In genomic region chr10:115170496-115171350, GRCm38 (mm10) we compare ENCODE assay signal across 2 mouse cellular contexts.
TF ChIP-seq lines count a peak whose summit lies in the region.

No protein-coding gene starts in this region.

TF ChIP-seq in CH12.LX, 34 proteins besides CTCF, POLR2A, EP300 and RAD21 (continued from another document):
- TF ChIP-seq ELF1 (IDR thresholded peaks at IDR 0.05; ENCODE audit: low read depth, low read length) (no peak), KAT2A (IDR thresholded peaks at IDR 0.05; ENCODE audit: insufficient replicate concordance, low read length) (no peak), ZNF384 (IDR thresholded peaks at IDR 0.05; ENCODE audit: low read depth, low read length) (0 out of 2 replicates have a peak, but pooled peaks have one; percentile 12)

TF ChIP-seq in MEL, 35 proteins besides CTCF, POLR2A, EP300 and RAD21 (continued from another document):
- peak; percentile 97 for TF ChIP-seq ZNF384 (IDR thresholded peaks at IDR 0.05; ENCODE audit: low read depth, low read length)
- TF ChIP-seq MYC (IDR thresholded peaks at IDR 0.05; ENCODE audit: low read depth, low read length): 0 out of 2 replicates have a peak, but pooled peaks have one; percentile 56
TF ChIP-seq in MEL: peak in this region for 3.
